Mouse (Mus musculus) right cerebral cortex, postnatal 14 days (tissue): ENCODE measurements around the gene Arid2.
A peak's percentile ranks its signal among the peaks of the same experiment; 100 is the strongest.
"Not testable (repeated sequence)": the region's sequence is repeated elsewhere in the genome, so short reads cannot be mapped to it uniquely, and the experiment has no call there.

Experiments
- DNase-seq: peaks from one replicate; pipeline ENCODE4 v3.0.0; 2022

Arid2 gene

GRCm38 (mm10) chr15:96287369-96287975 lies at the start of gene Arid2:
Gene Arid2, plus strand, starts transcription at chr15:96287518.
- peak; percentile 60 for DNase-seq

- no peak for DNase-seq
Observed at GRCm38 (mm10) chr15:96238071-96238470, 49.2 kb upstream of the Arid2 start.

- DNase-seq = no peak
Observed at GRCm38 (mm10) chr15:96244171-96244570, 43.1 kb upstream of the Arid2 start.

- not testable (repeated sequence) for DNase-seq
Observed at GRCm38 (mm10) chr15:96244715-96245114, 42.6 kb upstream of the Arid2 start.

GRCm38 (mm10) chr15:96253827-96254226 lies 33.5 kb upstream of the Arid2 start:
- no peak for DNase-seq

GRCm38 (mm10) chr15:96254356-96254755 lies 33.0 kb upstream of the Arid2 start:
- DNase-seq = no peak

- no peak for DNase-seq
Observed at GRCm38 (mm10) chr15:96257781-96258180, 29.5 kb upstream of the Arid2 start.

- DNase-seq = no peak
Observed at GRCm38 (mm10) chr15:96264614-96265013, 22.7 kb upstream of the Arid2 start.

GRCm38 (mm10) chr15:96267933-96268332 lies 19.4 kb upstream of the Arid2 start:
- no peak for DNase-seq

GRCm38 (mm10) chr15:96268610-96269009 lies 18.7 kb upstream of the Arid2 start:
- no peak for DNase-seq

GRCm38 (mm10) chr15:96269402-96269801 lies 17.9 kb upstream of the Arid2 start:
- no peak for DNase-seq

- DNase-seq = no peak
Observed at GRCm38 (mm10) chr15:96270272-96270880, 16.9 kb upstream of the Arid2 start.

GRCm38 (mm10) chr15:96272356-96272755 lies 15.0 kb upstream of the Arid2 start:
- peak; percentile 48 for DNase-seq

GRCm38 (mm10) chr15:96274341-96274740 lies 13.0 kb upstream of the Arid2 start:
- DNase-seq = no peak

- DNase-seq = no peak
Observed at GRCm38 (mm10) chr15:96275198-96275597, 12.1 kb upstream of the Arid2 start.

- DNase-seq = no peak
Observed at GRCm38 (mm10) chr15:96275810-96276493, 11.4 kb upstream of the Arid2 start.

- no peak for DNase-seq
Observed at GRCm38 (mm10) chr15:96277061-96277460, 10.3 kb upstream of the Arid2 start.

GRCm38 (mm10) chr15:96281236-96281635 lies 6.1 kb upstream of the Arid2 start:
- no peak for DNase-seq

GRCm38 (mm10) chr15:96283141-96283540 lies 4.2 kb upstream of the Arid2 start:
- no peak for DNase-seq

- no peak for DNase-seq
Observed at GRCm38 (mm10) chr15:96283920-96284431, 3.3 kb upstream of the Arid2 start.

- no peak for DNase-seq
Observed at GRCm38 (mm10) chr15:96284711-96285322, 2.5 kb upstream of the Arid2 start.

GRCm38 (mm10) chr15:96285323-96286014 lies 1.8 kb upstream of the Arid2 start:
- peak; percentile 85 for DNase-seq
